Mouse (Mus musculus): ENCODE measurements around the gene Wwox. TPM values are rescaled to one million over a fixed set of nuclear protein-coding genes. Genes with fewer than 3 reads are reported as not detected.

The Wwox gene
- polyA plus RNA-seq, 1 experiment from 2014 or later = 20.0 TPM

DNA sequence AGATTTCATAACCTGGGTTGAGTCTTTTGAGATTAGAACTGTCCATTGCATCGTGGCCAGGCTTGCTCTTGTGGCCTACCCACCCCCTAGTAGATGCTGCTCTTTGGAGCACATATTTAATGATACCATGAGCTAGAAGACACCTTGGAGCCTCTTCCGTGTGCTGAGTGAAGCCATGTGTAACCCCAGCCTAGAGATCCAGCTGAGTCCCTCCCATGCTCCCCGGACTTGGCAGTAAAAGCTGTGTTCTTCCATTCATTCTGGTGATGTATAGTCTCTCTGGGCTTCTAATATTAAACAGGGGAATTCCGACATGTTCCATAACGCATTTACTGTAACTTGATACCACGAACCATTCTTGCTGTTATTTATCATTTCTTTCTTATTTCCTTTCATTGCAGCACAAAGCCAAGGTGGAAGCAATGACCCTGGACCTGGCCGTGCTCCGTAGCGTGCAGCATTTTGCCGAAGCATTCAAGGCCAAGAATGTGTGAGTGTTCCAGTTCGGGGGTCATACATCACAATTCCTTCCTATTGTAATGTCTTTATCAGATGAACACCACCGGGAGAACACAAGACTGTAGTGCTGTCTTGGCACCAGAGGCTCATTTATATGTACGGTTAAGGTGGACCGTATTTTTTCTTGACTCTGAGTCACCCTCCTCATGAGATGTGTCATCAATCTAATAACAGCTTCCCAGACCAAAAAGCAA is 240.1 kb downstream of the Wwox start:
- peaks cover 43% of the 10 kb centered on the region for H3K4me1 ChIP-seq
- no peaks in the 10 kb centered on the region for H3K36me3 ChIP-seq
- H3K9me3 ChIP-seq = no peaks in the 10 kb centered on the region
- H3K4me3 ChIP-seq = no peak overlapping the region
- H3K9ac ChIP-seq = no peak overlapping the region
- 44% methylated on average over 14 of the region's 14 CpGs for WGBS
- ATAC-seq (ENCODE audit: borderline replicate concordance, extremely low read depth, low FRiP score, low TSS enrichment) = peak; percentile 33; the same call in 1 of the 2 replicates
- H3K27ac ChIP-seq = peak overlapping the region; percentile 91
- H3K27me3 ChIP-seq = no peaks in the 10 kb centered on the region
- no peak overlapping the region for H3K4me2 ChIP-seq

DNA sequence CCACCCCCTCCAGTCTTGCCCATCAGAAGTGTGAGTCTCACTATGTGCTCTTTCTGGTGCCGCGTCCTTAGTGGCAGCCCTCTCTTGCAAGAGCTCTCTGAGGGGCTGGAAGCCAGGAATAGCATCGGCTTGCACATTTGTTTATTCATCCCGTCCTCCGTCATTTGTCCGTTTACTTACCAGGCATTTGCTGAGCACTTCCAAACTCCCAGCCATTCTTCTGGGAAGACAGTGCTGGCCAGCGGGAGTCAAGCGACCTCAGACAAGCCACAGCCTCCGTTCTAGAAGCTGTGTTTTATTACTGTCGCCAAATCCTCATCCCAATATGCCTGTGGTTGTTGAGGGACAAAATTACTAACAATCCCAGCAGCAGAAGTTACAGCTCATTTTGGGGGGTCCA is 241.7 kb downstream of the Wwox start:
- peak overlapping the region; percentile 91 for H3K27ac ChIP-seq
- ATAC-seq (ENCODE audit: borderline replicate concordance, extremely low read depth, low FRiP score, low TSS enrichment) = peak; percentile 36; the same call in 1 of the 2 replicates
- no peaks in the 10 kb centered on the region for H3K9me3 ChIP-seq
- no peak overlapping the region for H3K4me2 ChIP-seq
- 15% methylated on average over 10 of the region's 10 CpGs for WGBS
- H3K4me3 ChIP-seq = no peak overlapping the region
- no peaks in the 10 kb centered on the region for H3K36me3 ChIP-seq
- no peaks in the 10 kb centered on the region for H3K27me3 ChIP-seq
- H3K4me1 ChIP-seq = peaks cover 43% of the 10 kb centered on the region
- no peak overlapping the region for H3K9ac ChIP-seq

GRCm38 (mm10) chr8:114682166-114682565 is 242.7 kb downstream of the Wwox start:
- H3K27me3 ChIP-seq = no peaks in the 10 kb centered on the region
- H3K4me3 ChIP-seq = no peak overlapping the region
- no peaks in the 10 kb centered on the region for H3K9me3 ChIP-seq
- H3K27ac ChIP-seq = peak overlapping the region; percentile 91
- no peaks in the 10 kb centered on the region for H3K36me3 ChIP-seq
- ATAC-seq (ENCODE audit: borderline replicate concordance, extremely low read depth, low FRiP score, low TSS enrichment) = no peak
- 22% methylated on average over 10 of the region's 10 CpGs for whole genome bisulfite sequencing
- peaks cover 43% of the 10 kb centered on the region for H3K4me1 ChIP-seq
- no peak overlapping the region for H3K4me2 ChIP-seq
- no peak overlapping the region for H3K9ac ChIP-seq

DNA sequence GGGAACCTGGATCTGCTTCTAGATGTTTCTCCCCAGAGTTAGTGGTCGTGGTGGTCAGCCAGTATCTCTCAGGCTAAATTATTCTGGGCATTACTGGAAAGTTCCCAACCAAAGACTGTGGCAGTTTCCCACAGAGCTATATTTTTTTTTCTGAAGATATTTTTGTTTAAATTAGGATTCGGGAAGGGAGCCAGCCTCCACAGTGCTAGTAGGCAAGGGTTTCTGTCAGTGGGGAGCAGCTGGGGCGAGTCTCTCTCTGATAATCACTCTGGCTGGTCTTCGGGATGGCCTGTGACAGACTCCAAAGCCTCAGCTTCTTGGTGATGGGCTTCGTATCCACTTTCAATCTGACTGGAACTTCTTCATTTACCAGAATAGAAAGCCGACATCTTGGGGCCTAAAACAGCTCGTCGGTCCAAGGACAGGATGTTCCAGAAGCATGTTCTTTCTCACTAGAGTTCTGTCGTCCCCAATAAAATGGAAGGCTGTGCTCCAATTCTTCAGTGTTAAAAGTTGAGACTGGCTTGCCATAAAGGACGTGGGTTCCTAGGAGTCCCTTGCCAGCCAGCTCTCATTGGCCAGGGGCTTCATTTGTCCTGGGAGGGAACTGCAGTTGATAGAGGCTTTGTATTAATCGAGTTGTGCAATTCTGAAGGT is 244.7 kb downstream of the Wwox start:
- no peaks in the 10 kb centered on the region for H3K36me3 ChIP-seq
- H3K9me3 ChIP-seq = no peaks in the 10 kb centered on the region
- no peaks in the 10 kb centered on the region for H3K27me3 ChIP-seq
- peaks cover 40% of the 10 kb centered on the region for H3K4me1 ChIP-seq
- peak; percentile 89 for ATAC-seq (ENCODE audit: borderline replicate concordance, extremely low read depth, low FRiP score, low TSS enrichment)
- no peak overlapping the region for H3K4me2 ChIP-seq
- 38% methylated on average over 11 of the region's 11 CpGs for WGBS
- H3K4me3 ChIP-seq = no peak overlapping the region
- no peak overlapping the region for H3K9ac ChIP-seq
- peak overlapping the region; percentile 91 for H3K27ac ChIP-seq

DNA sequence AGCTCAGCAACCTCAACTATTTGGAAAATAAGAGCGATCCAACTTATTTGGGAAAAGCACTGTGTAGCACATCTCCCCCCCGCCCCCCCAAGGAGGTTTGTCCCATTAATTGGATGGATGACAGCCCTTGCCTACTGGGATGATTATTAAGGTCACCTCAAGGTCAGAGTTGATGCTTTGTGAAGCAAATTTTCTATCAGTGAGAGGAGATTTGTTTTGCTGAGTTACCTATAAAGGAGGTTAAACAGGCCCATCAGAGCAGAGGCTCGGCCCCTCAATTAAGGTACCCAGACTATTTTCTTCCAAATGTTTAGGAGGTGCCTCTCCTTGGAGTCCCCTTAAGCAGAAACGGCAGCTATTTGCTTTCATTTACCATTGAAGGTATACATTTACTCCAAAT is 247.0 kb downstream of the Wwox start:
- no peak overlapping the region for H3K9ac ChIP-seq
- 86% methylated on average over 4 of the region's 4 CpGs for WGBS
- H3K4me2 ChIP-seq = no peak overlapping the region
- H3K9me3 ChIP-seq = no peaks in the 10 kb centered on the region
- no peak overlapping the region for H3K4me3 ChIP-seq
- H3K27me3 ChIP-seq = no peaks in the 10 kb centered on the region
- ATAC-seq (ENCODE audit: borderline replicate concordance, extremely low read depth, low FRiP score, low TSS enrichment) = no peak
- peaks cover 20% of the 10 kb centered on the region for H3K4me1 ChIP-seq
- H3K27ac ChIP-seq = no peak overlapping the region
- no peaks in the 10 kb centered on the region for H3K36me3 ChIP-seq

- Histone ChIP-seq H3K9ac (no peak overlapping the region), H3K4me3 (no peak overlapping the region), H3K4me1 (peaks cover 1% of the 10 kb centered on the region), H3K4me2 (no peak overlapping the region), H3K27me3 (no peaks in the 10 kb centered on the region), H3K9me3 (no peaks in the 10 kb centered on the region), H3K27ac (no peak overlapping the region), H3K36me3 (no peaks in the 10 kb centered on the region)
- 82% methylated on average over 11 of the region's 11 CpGs for WGBS
- ATAC-seq (ENCODE audit: borderline replicate concordance, extremely low read depth, low FRiP score, low TSS enrichment) = no peak
These were observed 249.3 kb downstream of the Wwox start for GRCm38 (mm10) chr8:114688732-114689131.

GRCm38 (mm10) chr8:114694566-114695198 is 255.2 kb downstream of the Wwox start:
- Histone ChIP-seq H3K36me3 (no peaks in the 10 kb centered on the region), H3K4me2 (no peak overlapping the region), H3K9me3 (no peaks in the 10 kb centered on the region), H3K4me3 (no peak overlapping the region), H3K27me3 (no peaks in the 10 kb centered on the region), H3K27ac (no peak overlapping the region), H3K4me1 (no peaks in the 10 kb centered on the region), H3K9ac (no peak overlapping the region)
- no peak for ATAC-seq (ENCODE audit: borderline replicate concordance, extremely low read depth, low FRiP score, low TSS enrichment)
- WGBS = 73% methylated on average over 4 of the region's 4 CpGs

DNA sequence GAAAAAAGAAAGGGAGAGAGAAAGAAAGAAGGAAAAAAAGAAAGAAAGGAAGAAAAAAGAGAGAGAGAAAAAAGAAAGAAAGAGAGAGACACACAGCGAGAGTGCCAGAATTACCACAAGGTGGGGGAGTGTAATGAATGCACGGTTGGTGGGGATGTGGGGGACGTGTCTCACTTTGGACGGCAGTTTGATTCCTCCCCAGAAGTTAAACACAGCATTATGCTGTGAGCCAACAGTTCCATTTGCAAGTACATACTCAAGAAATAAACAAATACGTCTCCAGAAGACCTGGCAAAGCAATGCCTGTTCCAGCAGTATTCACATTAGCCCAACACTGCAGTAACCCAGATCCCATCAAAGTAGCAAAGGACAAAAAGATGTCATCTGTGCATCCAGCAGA is 264.1 kb downstream of the Wwox start:
- no peak for ATAC-seq (ENCODE audit: borderline replicate concordance, extremely low read depth, low FRiP score, low TSS enrichment)
- no peak overlapping the region for H3K9ac ChIP-seq
- no peaks in the 10 kb centered on the region for H3K9me3 ChIP-seq
- H3K4me3 ChIP-seq = no peak overlapping the region
- peaks cover 10% of the 10 kb centered on the region; the same call in 1 of the 2 replicates for H3K4me1 ChIP-seq
- peak overlapping the region; percentile 42; the same call in 1 of the 2 replicates for H3K27ac ChIP-seq
- H3K27me3 ChIP-seq = no peaks in the 10 kb centered on the region
- H3K4me2 ChIP-seq = no peak overlapping the region
- H3K36me3 ChIP-seq = no peaks in the 10 kb centered on the region
- 52% methylated on average over 5 of the region's 5 CpGs for WGBS

- Histone ChIP-seq H3K36me3 (no peaks in the 10 kb centered on the region), H3K27ac (peak overlapping the region; percentile 3; the same call in 1 of the 2 replicates), H3K9ac (no peak overlapping the region), H3K27me3 (no peaks in the 10 kb centered on the region; the same call in 1 of the 2 replicates), H3K9me3 (no peaks in the 10 kb centered on the region), H3K4me3 (no peak overlapping the region), H3K4me2 (peak overlapping the region; percentile 10; the same call in 1 of the 2 replicates), H3K4me1 (peaks cover 16% of the 10 kb centered on the region; the same call in 1 of the 2 replicates)
- ATAC-seq (ENCODE audit: borderline replicate concordance, extremely low read depth, low FRiP score, low TSS enrichment) = 0 out of 2 replicates have a peak, but pooled peaks have one; percentile 31
- WGBS = 40% methylated on average over 15 of the region's 15 CpGs
These were observed 268.2 kb downstream of the Wwox start for GRCm38 (mm10) chr8:114707538-114708138.

GRCm38 (mm10) chr8:114715318-114716070 is 276.0 kb downstream of the Wwox start:
- Histone ChIP-seq H3K27ac (no peak overlapping the region), H3K9ac (no peak overlapping the region), H3K4me3 (no peak overlapping the region), H3K27me3 (no peaks in the 10 kb centered on the region; the same call in 1 of the 2 replicates), H3K4me2 (no peak overlapping the region), H3K9me3 (no peaks in the 10 kb centered on the region), H3K36me3 (no peaks in the 10 kb centered on the region), H3K4me1 (no peaks in the 10 kb centered on the region)
- WGBS = 65% methylated on average over 13 of the region's 13 CpGs
- ATAC-seq (ENCODE audit: borderline replicate concordance, extremely low read depth, low FRiP score, low TSS enrichment) = no peak
